Mouse (Mus musculus) liver, adult 2 months (tissue): Measurements from ENCODE around the gene Gm525. TPM values are rescaled to one million over a fixed set of nuclear protein-coding genes. Genes with fewer than 3 reads are reported as not detected.
"Not testable (repeated sequence)": the region's sequence is repeated elsewhere in the genome, so short reads cannot be mapped to it uniquely, and the experiment has no call there.

Source experiments
- DNase-seq: peaks from one replicate; pipeline ENCODE4 v3.0.0-alpha.2; 2011; ENCODE audit warnings: low read depth, low spot score; ENCODE audit errors: extremely low read depth
- H3K27ac ChIP-seq: fragments of 200-500 bp; replicated peaks from 2 replicates; pipeline ENCODE4 v1.5.1; 2012; ENCODE audit warnings: low read depth, mild to moderate bottlenecking, control low read depth, inconsistent platforms, low read length; ENCODE audit not compliant: insufficient read depth
- H3K27me3 ChIP-seq: fragments of 200-500 bp; 2 replicates; pipeline ENCODE4 v1.6.1; 2012; ENCODE audit warnings: mild to moderate bottlenecking, moderate library complexity, low read length, inconsistent platforms; ENCODE audit not compliant: control insufficient read depth, insufficient read depth
- H3K36me3 ChIP-seq: fragments of 200-500 bp; 2 replicates; pipeline ENCODE4 v1.6.1; 2012; ENCODE audit warnings: low read length, inconsistent platforms; ENCODE audit not compliant: control insufficient read depth, insufficient read depth
- H3K4me1 ChIP-seq: fragments of 200-500 bp; 2 replicates; pipeline ENCODE4 v1.6.1; 2011; ENCODE audit warnings: low read length; ENCODE audit not compliant: control insufficient read depth, insufficient read depth
- H3K4me3 ChIP-seq: fragments of 200-500 bp; 2 replicates; pipeline ENCODE4 v1.5.1; 2011; ENCODE audit warnings: low read depth, mild to moderate bottlenecking, control low read depth, low read length, moderate library complexity; ENCODE audit not compliant: insufficient read depth
- H3K79me2 ChIP-seq: fragments of 200-500 bp; 2 replicates; pipeline ENCODE4 v1.6.1; 2012; ENCODE audit warnings: inconsistent platforms, mild to moderate bottlenecking, low read length, moderate library complexity; ENCODE audit not compliant: control insufficient read depth, insufficient read depth
- H3K9ac ChIP-seq: fragments of 200-500 bp; 2 replicates; pipeline ENCODE4 v1.6.1; 2012; ENCODE audit warnings: low read depth, mild to moderate bottlenecking, control low read depth, inconsistent platforms, low read length
- CTCF ChIP-seq: fragments of 200-500 bp; IDR thresholded peaks from 2 replicates; pipeline ENCODE4 v1.5.1; 2011; ENCODE audit warnings: low read depth, low read length, control low read depth
- POLR2A ChIP-seq: fragments of 200-500 bp; IDR thresholded peaks from 2 replicates; pipeline ENCODE4 v1.6.1; 2011; ENCODE audit warnings: low read length, control low read depth; ENCODE audit not compliant: insufficient read depth; ENCODE audit errors: extremely low read depth
- WGBS: fragments of 180-500 bp; shearing (Covaris S2); methylation state at CpG from one replicate; pipeline ENCODE4 v1.1.7; 2018; 5-methylcytosine and 5-hydroxymethylcytosine counted together
- polyA plus RNA-seq: library from polyadenylated mRNA; depleted of rRNA; stranded (reverse); fragments of >200 nt; gene quantifications from 2 replicates; pipeline ENCODE4 v1.2.3, GENCODE M21; 2012
- total RNA-seq: library from RNA; depleted of rRNA; stranded (reverse); fragments of >200 nt; gene quantifications from 2 replicates; pipeline ENCODE4 v1.2.3, GENCODE M21; 2014

Gene Gm525
- total and polyA plus RNA-seq, 2 experiments, result not detected

GRCm38 (mm10) chr11:89088754-89089153 lies 15.1 kb downstream of the Gm525 start:
- TF ChIP-seq POLR2A (no peak), CTCF (0 out of 2 replicates have a peak, but pooled peaks have one; percentile 21)
- no peak overlapping the region for H3K27ac ChIP-seq
- H3K36me3 ChIP-seq, result no peaks in the 10 kb centered on the region
- no peaks in the 10 kb centered on the region for H3K4me1 ChIP-seq
- DNase-seq, result no peak
- H3K9ac ChIP-seq, result no peak overlapping the region
- 91% methylated on average over 4 of the region's 4 CpGs for WGBS
- no peak overlapping the region for H3K4me3 ChIP-seq
- H3K79me2 ChIP-seq, result no peaks in the 10 kb centered on the region
- no peaks in the 10 kb centered on the region for H3K27me3 ChIP-seq

GRCm38 (mm10) chr11:89090359-89090758 lies 16.7 kb downstream of the Gm525 start:
- H3K4me1 ChIP-seq, H3K27me3 ChIP-seq, H3K36me3 ChIP-seq, H3K27ac ChIP-seq, DNase-seq, H3K4me3 ChIP-seq, H3K79me2 ChIP-seq, H3K9ac ChIP-seq: not testable (repeated sequence)
- 91% methylated on average over 6 of the region's 7 CpGs for WGBS

- Histone ChIP-seq H3K79me2 (no peaks in the 10 kb centered on the region), H3K36me3 (no peaks in the 10 kb centered on the region), H3K4me3 (no peak overlapping the region), H3K4me1 (no peaks in the 10 kb centered on the region), H3K27me3 (no peaks in the 10 kb centered on the region), H3K27ac (no peak overlapping the region), H3K9ac (no peak overlapping the region)
- WGBS, result 60% methylated on average over 9 of the region's 9 CpGs
- peak; percentile 40 for DNase-seq
- TF ChIP-seq CTCF (no peak), POLR2A (no peak)
These were observed 19.1 kb downstream of the Gm525 start for GRCm38 (mm10) chr11:89092714-89093113.

GRCm38 (mm10) chr11:89095306-89095705 lies 21.7 kb downstream of the Gm525 start:
- DNase-seq, result no peak
- Histone ChIP-seq H3K27me3 (no peaks in the 10 kb centered on the region), H3K9ac (no peak overlapping the region), H3K27ac (no peak overlapping the region), H3K79me2 (no peaks in the 10 kb centered on the region), H3K36me3 (no peaks in the 10 kb centered on the region), H3K4me1 (no peaks in the 10 kb centered on the region), H3K4me3 (no peak overlapping the region)
- WGBS, result 91% methylated on average over 3 of the region's 3 CpGs
- TF ChIP-seq POLR2A, result no peak
- no peak for TF ChIP-seq CTCF

GRCm38 (mm10) chr11:89097292-89097691 lies 23.7 kb downstream of the Gm525 start:
- H3K4me1 ChIP-seq, H3K27ac ChIP-seq, H3K9ac ChIP-seq, H3K4me3 ChIP-seq, H3K36me3 ChIP-seq, H3K79me2 ChIP-seq, H3K27me3 ChIP-seq, DNase-seq: not testable (repeated sequence)
- 91% methylated on average over 10 of the region's 10 CpGs for WGBS

GRCm38 (mm10) chr11:89098083-89098835 lies 24.6 kb downstream of the Gm525 start:
- no peak overlapping the region for H3K4me3 ChIP-seq
- H3K9ac ChIP-seq, result no peak overlapping the region
- H3K27ac ChIP-seq, result no peak overlapping the region
- H3K4me1 ChIP-seq, result no peaks in the 10 kb centered on the region
- H3K27me3 ChIP-seq, result no peaks in the 10 kb centered on the region
- TF ChIP-seq POLR2A, result no peak
- no peak for TF ChIP-seq CTCF
- WGBS, result 79% methylated on average over 17 of the region's 17 CpGs
- no peak for DNase-seq
- no peaks in the 10 kb centered on the region for H3K36me3 ChIP-seq
- no peaks in the 10 kb centered on the region for H3K79me2 ChIP-seq
